Mouse (Mus musculus) C2C12 (cell line): ENCODE results near the gene Dzip1l.

ENCODE experiments used
- CEBPB ChIP-seq: IDR thresholded peaks from one replicate; pipeline ENCODE4 v1.6.1; 2011; ENCODE audit warnings: low read depth, mild to moderate bottlenecking, control low read depth, moderate library complexity
- CTCF ChIP-seq: IDR thresholded peaks from one replicate; pipeline ENCODE4 v1.5.1; 2011; ENCODE audit not compliant: control insufficient read depth, insufficient read depth, insufficient read length
- MAX ChIP-seq: IDR thresholded peaks from one replicate; pipeline ENCODE4 v1.6.1; 2011; ENCODE audit warnings: mild to moderate bottlenecking, control low read depth
- MYOD1 ChIP-seq: IDR thresholded peaks from one replicate; pipeline ENCODE4 v1.6.1; 2011; ENCODE audit warnings: low read depth; ENCODE audit not compliant: control insufficient read depth, insufficient read length
- MYOG ChIP-seq: IDR thresholded peaks from one replicate; pipeline ENCODE4 v1.6.1; 2011; ENCODE audit not compliant: control insufficient read depth, insufficient read length; ENCODE audit errors: extremely low read depth
- USF1 ChIP-seq: IDR thresholded peaks from one replicate; pipeline ENCODE4 v1.6.1; 2011; ENCODE audit warnings: low read depth, mild to moderate bottlenecking, control low read depth, moderate library complexity

- TF ChIP-seq MAX (no peak), CTCF (no peak), USF1 (no peak), MYOG (no peak), CEBPB (no peak), MYOD1 (no peak)
Measured at GRCm38 (mm10) chr9:99622034-99622433, 7.3 kb upstream of the Dzip1l start.
